Mouse (Mus musculus): ENCODE results near the gene Slc7a15.
"Not testable (repeated sequence)": the region's sequence is repeated elsewhere in the genome, so short reads cannot be mapped to it uniquely, and the experiment has no call there.

The Slc7a15 gene

DNA sequence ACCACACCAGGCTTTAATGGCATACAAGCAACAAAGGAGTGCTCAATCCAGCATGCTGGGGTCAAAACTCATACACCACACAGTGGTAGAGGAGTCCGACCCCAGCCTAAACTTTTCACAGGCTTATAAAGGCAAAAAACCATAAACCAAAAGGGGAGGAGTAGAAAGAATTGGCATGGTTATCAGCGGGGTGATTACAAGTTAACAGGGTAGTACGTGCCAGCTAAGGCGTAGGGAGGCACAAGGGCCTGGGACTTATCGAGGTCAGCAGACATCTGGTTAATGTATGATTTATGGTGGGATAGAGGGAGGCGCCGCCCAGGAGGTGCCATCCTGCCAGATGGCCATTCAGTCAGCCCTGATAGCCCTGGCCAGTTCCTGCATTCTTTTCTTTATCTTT lies at the start of gene Slc7a15:
Gene Slc7a15 (minus strand): TSS at position 101 of the 400 bp plus-strand sequence.
- not testable (repeated sequence) for DNase-seq (ENCODE audit: low read depth, low spot score)

DNA sequence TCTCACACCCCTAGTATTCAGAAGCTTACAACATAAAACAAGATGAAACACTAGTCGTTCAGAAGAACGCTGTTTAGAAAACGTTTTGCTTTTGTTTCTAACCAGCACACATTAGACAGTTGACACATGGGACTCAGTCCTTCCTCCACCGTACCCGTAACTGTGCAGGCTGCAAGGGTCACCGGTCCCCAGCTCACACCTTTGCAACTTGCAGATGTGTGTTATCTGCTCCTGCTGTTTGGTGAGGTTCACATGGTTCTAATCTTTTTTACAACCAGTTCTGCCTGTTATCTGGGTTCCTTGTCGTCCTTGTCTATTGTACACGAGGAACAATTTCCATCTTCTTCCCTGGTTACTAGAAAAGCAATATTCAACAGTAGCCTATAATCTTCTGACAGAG lies 49.3 kb upstream of the Slc7a15 start:
- not testable (repeated sequence) for DNase-seq (ENCODE audit: low read depth, low spot score)

DNA sequence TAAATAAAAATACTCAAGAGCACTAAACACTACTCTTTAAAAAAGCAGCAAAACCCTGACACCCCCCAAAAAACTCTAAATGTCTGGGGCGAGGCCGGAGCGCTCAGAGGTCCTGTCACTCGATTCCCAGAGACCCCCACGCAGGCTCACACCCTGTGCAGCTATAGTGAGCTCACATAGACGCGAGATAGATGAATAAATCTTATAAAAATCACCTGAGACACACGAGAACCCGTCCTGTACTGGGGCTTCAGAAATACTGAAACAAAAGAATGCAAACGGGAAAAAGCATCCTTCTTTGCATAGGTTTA lies 42.5 kb upstream of the Slc7a15 start:
- DNase-seq (ENCODE audit: low read depth, low spot score): no peak

DNA sequence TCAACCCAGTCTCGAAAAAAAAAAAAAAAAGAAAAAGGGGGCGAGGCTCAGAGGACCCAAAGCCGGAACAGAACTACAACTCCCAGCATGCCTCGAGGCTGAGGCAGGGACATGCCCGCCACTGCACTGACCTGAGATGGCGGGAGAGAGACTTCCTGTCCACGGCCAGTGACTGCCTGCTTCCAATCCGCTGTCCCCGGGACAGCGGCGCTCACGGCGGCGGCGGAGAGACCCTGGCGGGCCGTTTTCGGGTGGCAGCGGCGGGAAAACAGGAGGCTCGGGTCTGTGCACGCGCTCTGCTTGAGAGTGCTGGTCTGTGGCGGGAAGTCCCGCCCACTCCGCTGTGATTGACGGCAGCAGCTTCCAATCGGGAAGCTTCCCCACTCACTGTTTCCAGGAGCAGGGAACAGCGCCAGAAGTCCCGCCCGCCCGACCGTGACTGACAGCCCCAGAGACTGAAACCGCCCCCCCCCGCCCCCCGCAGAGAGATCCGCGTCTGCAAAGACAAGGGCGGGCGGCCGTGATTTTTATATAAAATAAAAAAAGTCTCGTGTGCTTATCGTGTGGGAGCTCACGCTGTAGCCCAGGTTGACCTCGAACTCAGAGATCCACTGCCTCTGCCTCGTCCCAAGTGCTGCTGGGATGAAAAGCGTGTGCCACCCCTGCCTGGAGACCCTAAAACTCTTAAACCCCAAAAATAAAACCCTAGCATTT lies 42.0 kb upstream of the Slc7a15 start:
- DNase-seq (ENCODE audit: low read depth, low spot score): peak; percentile 78

DNA sequence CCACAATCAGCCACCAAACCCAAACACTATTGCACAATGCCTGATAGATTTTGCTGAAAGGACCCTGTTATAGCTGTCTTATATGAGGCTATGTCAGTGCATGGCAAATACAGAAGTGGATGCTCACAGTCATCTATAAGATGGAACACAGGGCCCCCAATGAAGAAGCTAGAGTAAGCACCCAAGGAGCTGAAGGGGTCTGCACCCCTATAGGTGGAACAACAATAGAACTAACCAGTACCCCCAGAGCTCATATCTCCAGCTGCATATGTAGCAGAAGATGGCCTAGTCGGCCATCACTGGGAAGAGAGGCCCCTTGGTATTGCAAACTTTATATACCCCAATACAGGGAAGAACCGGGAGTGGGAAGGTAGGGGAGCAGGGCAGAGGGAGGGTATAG lies 41.3 kb upstream of the Slc7a15 start:
- not testable (repeated sequence) for DNase-seq (ENCODE audit: low read depth, low spot score)

DNA sequence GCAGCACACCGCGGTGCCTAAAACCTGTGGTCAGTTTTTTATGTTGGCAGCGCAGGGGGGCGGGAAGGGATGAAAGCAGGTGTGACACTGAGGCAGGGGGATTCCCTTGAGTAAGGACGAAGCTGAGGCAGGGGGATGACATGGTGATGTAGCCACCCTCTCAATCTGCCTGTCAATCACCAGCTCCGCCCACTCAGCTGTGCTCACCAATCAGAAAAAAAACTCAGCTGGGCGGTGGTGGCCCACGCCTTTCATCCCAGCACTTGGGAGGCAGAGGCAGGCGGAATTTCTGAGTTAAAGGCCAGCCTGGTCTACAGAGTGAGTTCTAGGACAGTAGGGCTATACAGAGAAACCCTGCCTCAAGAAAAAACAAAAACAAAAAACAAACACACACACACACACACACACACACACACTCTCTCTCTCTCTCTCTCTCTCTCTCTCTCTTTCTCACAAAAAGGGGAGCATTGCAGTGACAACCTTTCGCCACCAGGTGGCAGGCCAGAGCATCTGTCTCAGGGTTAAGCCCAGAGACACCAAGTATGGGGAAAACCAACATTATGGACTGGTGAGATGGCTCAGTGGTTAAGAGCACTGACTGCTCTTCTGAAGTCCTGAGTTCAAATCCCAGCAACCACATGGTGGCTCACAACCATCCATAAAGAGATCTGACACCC lies 39.7 kb upstream of the Slc7a15 start:
- DNase-seq (ENCODE audit: low read depth, low spot score): peak; percentile 77

DNA sequence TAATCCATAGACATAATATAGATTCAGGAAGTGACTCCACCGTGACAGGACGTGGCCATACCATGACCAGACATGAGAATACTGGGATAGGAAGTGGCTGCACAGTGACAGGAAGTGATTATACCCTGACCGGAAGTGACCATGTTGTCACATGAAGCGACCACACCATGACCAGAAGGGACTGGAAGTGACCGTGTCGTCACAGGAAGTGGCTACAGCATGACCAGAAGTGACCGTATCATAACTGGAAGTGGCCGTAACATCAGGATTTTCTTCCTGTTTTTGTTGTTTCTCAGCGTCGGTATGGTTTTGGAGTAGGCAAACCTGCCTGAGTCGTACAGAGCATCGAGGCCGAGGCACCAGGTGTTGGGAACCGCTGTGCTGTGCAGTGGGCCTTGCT lies 38.1 kb upstream of the Slc7a15 start:
- no peak for DNase-seq (ENCODE audit: low read depth, low spot score)

DNA sequence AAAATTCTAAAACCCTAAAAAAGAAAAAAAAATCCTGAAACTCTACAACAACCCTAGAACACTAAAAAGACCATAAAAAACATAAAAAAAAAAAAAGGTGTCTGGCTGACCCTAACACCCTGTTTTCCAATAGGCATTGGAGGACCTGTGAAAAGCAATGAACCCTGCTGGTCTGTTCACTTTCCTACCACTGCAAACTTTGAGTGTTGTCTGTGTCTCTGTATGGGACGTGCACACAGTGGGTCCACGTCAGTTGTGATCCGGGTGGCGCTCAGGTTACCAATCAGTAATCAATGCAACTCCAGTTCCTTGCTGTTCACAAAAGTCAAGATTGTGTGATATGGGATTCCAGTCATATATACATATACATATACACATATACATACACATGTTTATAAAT lies 36.7 kb upstream of the Slc7a15 start:
- no peak for DNase-seq (ENCODE audit: low read depth, low spot score)

DNA sequence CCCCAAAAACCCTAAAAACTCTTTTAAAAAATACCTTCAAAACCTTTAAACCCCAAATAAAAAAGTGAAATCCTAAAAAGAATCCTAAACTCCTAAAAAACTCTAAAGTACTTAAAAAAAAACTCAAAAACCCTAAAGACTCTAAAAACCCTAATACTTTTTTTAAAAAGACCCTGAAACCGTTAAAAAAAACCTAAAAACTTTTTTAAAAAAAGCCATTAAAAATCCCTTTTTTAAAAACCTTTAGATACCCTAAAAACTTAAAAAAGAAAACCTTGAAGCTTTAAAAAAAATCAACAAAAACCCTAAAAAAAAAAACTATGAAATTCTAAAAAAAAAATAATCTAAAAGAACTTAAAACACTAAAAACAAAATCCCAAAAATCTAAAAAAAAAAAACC lies 35.4 kb upstream of the Slc7a15 start:
- DNase-seq (ENCODE audit: low read depth, low spot score): no peak

DNA sequence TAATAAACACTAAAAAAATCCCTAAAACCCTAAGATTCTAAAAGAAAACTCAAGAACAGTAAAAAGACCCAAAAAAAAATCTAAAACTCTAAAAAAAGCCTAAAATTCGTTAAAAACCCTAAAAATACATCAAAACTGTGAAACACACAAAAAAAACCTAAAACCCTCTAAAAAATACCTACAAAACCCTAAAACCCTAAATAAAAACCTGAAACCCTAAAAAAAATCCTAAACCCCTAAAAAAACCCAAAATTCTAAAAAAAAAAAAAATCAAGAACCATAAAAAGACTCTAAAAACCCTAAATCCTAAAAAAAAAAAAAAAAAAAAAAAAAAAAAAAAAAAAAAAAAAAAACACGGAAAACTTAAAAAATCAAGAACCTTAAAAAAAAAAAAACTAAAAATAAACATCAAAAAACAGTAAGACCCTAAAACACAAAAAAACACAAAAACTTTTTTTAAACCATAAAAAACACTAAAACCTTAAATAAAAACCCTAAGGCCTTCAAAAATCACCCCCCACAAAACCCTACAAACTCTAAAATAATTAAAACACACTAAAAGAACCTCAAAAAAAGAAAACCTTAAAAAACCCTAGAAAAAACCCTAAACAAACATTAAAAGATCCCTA lies 34.0 kb upstream of the Slc7a15 start:
- DNase-seq (ENCODE audit: low read depth, low spot score): no peak

DNA sequence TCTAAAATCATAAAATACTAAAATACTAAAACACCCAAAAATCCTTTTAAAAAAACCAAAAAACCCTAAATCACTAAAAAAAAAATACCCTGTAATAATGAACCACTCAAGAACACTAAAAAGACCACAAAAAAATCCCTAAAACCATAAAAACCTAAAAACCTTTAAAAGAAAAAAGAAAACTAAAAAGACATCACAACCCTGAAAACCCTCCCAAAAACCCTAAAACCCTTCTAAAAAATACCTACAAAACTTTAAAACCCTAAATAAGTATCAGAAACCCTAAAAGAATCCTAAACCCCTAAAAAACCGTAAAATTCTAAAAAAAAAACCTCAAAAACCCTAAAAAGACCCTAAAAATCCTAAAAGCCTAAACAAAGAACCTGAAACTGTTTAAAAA lies 32.8 kb upstream of the Slc7a15 start:
- no peak for DNase-seq (ENCODE audit: low read depth, low spot score)

DNA sequence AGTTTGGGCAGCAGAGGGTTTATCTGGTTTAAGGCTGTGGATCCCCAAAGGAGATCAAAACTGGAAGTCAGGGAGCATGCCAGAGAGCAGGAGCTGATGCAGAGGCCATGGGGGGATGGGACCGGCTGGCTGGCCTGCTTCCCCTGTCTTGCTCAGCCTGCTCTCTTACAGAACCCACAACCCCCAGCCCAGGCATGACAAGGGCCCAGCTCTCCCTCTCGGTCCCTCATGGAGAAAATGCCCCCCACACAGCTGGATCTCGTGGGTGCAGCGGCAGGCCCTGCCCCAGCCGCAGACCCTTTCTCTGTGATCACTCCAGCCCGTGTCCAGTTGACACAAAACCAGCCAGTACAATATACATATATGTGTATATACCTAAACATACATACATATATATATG lies 30.7 kb upstream of the Slc7a15 start:
- no peak for DNase-seq (ENCODE audit: low read depth, low spot score)

DNA sequence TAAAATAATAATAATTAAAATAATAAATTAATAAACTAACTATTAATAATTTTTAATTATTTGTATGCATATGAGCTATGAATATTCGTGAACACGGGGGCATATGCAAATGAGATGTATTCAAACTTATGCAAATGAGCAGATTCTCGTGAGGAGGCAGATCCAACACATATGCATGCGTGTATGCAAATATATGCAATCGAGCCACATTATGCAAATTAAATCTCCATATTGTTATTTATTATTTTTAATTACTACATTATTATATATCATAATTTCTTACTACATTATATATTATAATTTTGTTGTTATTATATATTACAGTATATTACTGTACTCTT lies 21.8 kb upstream of the Slc7a15 start:
- DNase-seq (ENCODE audit: low read depth, low spot score): no peak

DNA sequence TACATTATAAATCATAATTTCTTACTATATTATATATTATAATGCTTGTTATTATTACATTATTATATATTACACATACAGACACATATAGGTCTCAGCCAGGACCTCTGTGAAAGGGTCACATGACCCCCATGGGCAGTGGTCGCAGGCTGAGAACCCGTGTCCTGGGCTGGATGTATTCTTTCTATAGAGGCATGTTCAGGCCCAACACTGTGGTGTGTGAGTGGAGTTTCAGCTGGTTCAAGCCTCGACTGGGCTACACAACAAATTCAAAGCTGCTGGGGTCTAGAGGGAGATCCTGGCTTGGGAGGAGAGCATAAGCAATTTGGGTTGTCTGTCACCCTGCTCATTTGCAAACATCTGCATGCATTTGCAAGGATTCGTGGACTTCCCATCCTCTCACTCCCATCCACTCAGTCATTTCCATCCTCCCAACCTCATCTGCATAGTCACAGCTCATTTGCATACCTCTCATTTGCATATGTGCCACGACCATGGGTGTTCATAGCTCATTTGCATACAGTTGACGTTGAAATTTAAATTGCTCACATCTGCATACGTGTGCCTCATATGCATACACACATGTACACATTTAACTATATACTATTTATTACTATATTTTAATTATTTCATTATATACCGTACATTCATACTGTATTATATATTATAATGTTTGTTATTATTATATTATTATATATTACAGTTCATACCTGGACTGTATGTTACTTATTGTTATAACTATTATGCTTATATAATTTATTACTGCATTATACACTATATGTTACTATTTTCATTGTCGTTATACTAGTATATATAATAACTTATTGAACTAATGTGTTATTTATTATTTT lies 21.2 kb upstream of the Slc7a15 start:
- no peak for DNase-seq (ENCODE audit: low read depth, low spot score)

DNA sequence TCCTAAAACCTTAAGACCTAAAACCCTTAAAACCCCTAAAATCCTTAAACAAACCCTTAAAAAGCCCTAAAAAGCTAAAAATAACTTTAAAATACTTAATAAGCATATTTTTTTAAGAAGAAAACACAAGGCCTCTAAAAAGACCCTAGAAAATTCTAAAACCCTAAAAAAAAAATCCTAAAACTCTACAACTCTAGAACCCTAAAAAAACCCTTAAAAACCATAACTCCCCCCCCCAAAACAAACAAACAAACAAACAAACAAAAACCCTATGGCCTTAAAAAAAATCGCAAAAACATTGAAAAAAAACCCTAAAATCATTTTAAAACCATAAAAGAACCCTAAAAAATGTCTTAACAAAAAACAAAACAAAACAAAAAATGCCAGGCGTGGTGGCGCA lies 19.4 kb upstream of the Slc7a15 start:
- no peak for DNase-seq (ENCODE audit: low read depth, low spot score)

DNA sequence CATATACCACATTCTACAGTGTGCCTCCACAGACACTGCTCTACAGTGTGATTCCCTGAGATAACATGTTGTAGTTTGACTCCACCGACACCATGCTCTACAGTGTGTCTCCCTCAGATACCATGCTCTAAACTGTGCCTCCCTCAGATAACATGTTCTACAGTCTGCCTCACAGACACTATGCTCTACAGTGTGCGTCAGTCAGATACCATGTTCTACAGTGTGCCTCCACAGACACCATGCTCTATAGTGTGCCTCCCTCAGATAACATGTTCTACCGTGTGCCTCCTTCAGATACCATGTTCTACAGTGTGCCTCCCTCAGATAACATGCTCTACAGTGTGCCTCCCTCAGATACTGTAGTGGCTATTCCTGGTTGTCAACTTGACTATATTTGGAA lies 10.2 kb upstream of the Slc7a15 start:
- no peak for DNase-seq (ENCODE audit: low read depth, low spot score)

DNA sequence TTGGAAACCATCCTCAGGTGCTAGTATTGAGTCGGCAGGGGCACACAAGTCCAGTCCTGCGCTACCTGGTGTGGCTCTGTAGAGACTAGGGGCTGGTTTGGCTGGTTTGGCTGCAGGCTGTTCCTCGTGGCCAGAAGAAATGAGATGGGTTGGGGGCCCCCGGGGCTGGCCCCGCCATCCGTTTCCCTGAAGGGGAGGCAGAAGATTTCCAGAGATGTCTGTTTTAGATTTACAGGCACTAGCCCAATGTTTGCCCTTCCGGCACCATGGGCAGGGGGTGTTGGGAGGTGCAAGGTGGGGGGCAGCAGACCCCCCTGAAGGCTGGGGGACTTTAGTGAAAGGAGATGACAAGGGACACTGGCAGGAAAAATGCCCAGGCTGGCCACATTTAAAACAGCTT lies 3.3 kb downstream of the Slc7a15 start:
- no peak for DNase-seq (ENCODE audit: low read depth, low spot score)

DNA sequence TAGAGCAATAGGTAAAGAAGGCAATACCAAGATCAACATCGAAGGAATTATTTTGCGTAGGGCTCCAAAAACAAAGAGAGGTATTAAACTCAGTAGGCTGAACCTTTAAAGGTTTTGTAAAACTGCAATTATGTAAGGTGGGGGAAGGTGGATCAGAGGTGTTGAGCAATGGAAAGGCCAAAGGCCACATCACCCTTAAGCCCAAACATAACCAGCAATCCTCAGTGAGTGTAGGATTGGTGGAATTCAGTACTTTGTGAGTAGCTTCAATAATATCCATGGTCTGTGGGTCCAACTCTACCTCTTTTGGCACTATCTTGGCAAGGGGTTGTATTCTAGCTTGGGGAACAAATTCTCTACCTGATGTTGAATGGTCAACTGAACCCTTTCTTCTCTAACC lies 7.5 kb downstream of the Slc7a15 start:
- not testable (repeated sequence) for DNase-seq (ENCODE audit: low read depth, low spot score)

DNA sequence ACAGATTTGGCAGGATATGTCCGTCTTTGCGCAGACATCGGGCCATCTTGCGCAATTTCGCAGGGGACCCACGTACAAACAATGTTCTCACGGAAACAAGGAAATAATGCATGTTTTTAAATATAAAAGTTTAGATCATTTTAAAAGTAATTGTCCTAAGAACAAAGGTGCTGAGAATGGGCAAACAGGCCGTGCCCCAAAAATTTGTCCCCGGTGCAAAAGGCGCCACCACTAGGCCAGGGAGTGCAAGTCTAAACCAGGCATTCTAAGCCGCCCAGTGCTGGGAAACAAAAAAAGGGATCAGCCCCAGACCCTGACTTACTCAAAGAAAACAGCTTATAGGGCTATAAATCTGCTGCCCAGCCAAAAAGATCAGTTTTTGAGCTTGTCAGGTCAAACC lies 25.5 kb downstream of the Slc7a15 start:
- no peak for DNase-seq (ENCODE audit: low read depth, low spot score)

DNA sequence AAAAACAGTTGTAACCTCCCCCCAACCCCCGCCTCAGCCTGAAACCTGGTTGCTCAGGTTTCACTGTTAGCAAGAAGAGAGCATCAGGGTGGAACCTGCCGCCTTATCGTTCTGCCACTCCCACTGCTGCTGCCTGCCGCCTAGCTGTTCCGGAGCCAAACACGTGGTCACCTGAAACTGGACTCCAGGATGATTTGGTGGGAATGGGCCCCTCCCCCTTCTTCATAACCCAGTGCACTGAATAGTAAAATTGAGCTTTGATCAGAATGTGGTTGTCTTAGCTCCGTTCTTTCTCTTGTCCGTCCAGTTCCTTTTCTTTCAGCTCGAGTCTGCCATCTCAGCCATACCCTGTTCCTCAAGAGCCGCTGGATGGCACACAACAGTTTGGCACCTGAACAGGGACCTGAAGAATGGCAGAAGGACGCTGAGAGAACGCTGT lies 26.9 kb downstream of the Slc7a15 start:
- DNase-seq (ENCODE audit: low read depth, low spot score): not testable (repeated sequence)

DNA sequence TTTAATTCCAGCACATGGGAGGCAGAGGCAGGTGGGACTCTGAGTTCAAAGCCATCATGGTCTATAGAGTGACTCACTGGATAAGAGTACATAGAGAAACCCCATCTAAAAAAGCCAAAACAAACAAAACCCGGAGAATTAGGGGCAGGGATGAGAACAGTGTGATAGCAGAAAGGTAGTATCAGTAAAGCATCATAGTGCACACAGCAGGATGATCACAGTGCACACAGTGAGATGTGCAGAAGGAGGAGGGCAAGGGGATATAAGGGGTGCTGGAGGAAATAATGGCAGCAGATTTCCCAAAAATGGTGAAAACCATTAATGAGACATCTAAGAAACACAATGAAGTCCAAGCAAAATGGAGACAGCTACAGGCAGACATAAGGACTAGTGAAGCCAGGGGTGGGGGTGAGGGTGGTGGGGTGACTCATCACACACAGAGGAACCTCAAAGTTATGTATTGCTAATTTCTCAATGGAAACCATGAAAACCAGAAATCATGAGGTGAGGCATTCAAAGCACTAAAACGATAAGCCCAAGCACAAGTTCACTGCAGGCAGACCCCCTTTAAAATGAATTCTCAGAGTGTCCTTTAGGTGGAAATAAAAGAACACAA lies 27.5 kb downstream of the Slc7a15 start:
- DNase-seq (ENCODE audit: low read depth, low spot score): not testable (repeated sequence)

DNA sequence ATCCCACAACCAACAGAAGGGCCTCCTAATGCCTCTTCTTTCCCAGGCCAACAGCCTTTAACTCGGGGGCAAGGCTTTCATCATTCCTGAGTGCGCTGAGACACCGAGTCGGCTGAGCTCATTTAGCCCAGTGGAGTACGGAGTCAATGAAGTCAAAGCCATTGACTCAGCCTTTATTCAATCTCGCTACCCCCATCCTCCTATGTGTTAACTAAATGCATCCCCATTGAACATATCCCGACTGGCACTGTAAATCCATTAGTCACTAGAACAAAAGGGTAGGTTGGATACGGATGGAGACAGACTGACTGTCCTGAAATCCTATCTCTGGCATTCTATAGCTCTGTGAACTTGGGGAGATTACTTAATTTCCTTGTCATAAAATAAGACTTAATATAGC lies 36.7 kb downstream of the Slc7a15 start:
- DNase-seq (ENCODE audit: low read depth, low spot score): not testable (repeated sequence)
